Mouse (Mus musculus) heart, adult 2 months (tissue): Measurements from ENCODE around the gene Coq2. TPM values are rescaled to one million over a fixed set of nuclear protein-coding genes. Genes with fewer than 3 reads are reported as not detected.

ENCODE experiments used
- DNase-seq, 2 experiments: peaks; one replicate each; pipeline ENCODE4 v3.0.0; 2021
- H3K27ac ChIP-seq: fragments of 200-600 bp; 2 replicates; pipeline ENCODE4 v1.8.1; 2022
- H3K27me3 ChIP-seq: fragments of 200-500 bp; 2 replicates; pipeline ENCODE4 v1.6.1; 2012; ENCODE audit warnings: mild to moderate bottlenecking, low read length, inconsistent platforms, mixed read lengths; ENCODE audit not compliant: control insufficient read depth, insufficient read depth
- H3K36me3 ChIP-seq: fragments of 200-500 bp; 2 replicates; pipeline ENCODE4 v1.6.1; 2012; ENCODE audit warnings: low read length, inconsistent platforms; ENCODE audit not compliant: control insufficient read depth, insufficient read depth
- H3K4me1 ChIP-seq: fragments of 200-500 bp; 2 replicates; pipeline ENCODE4 v1.6.1; 2011; ENCODE audit warnings: low read length; ENCODE audit not compliant: control insufficient read depth, insufficient read depth
- H3K4me3 ChIP-seq: fragments of 200-600 bp; 2 replicates; pipeline ENCODE4 v1.8.1; 2022
- H3K79me2 ChIP-seq: fragments of 200-500 bp; replicated peaks from 2 replicates; pipeline ENCODE4 v1.6.1; 2012; ENCODE audit warnings: mild to moderate bottlenecking, inconsistent platforms, low read length, moderate library complexity, mixed read lengths; ENCODE audit not compliant: control insufficient read depth, insufficient read depth
- H3K9ac ChIP-seq: fragments of 200-500 bp; 2 replicates; pipeline ENCODE4 v1.6.1; 2012; ENCODE audit warnings: low read depth, mild to moderate bottlenecking, control low read depth, inconsistent platforms, low read length, mixed read lengths
- CTCF ChIP-seq: fragments of 200-600 bp; IDR thresholded peaks from 2 replicates; pipeline ENCODE4 v1.8.1; 2022; ENCODE audit warnings: antibody characterized with exemption, mild to moderate bottlenecking, moderate library complexity
- EP300 ChIP-seq: fragments of 200-500 bp; IDR thresholded peaks from 2 replicates; pipeline ENCODE4 v1.6.1; 2011; ENCODE audit warnings: low read depth, low read length, control low read depth; ENCODE audit not compliant: insufficient read depth
- POLR2A ChIP-seq: fragments of 200-500 bp; IDR thresholded peaks from 2 replicates; pipeline ENCODE4 v1.6.1; 2011; ENCODE audit warnings: mild to moderate bottlenecking, low read depth, low read length, control low read depth; ENCODE audit not compliant: insufficient read depth
- WGBS: fragments of 180-500 bp; shearing (Covaris S2); methylation state at CpG from one replicate; pipeline ENCODE4 v1.1.7; 2018; 5-methylcytosine and 5-hydroxymethylcytosine counted together
- intact Hi-C: fragments of 180-260 bp; cut with DNase I; formaldehyde crosslinking; loops from one replicate; pipeline ENCODE4 v1.15.1; 2025
- polyA plus RNA-seq: library from polyadenylated mRNA; depleted of rRNA; stranded (reverse); fragments of >200 nt; gene quantifications from 2 replicates; pipeline ENCODE4 v1.2.3, GENCODE M21; 2012
- total RNA-seq, 2 experiments: library from RNA; stranded (reverse); gene quantifications; 2 replicates each; pipeline ENCODE4 v1.2.3; 2021

The Coq2 gene
- total and polyA plus RNA-seq, 3 experiments = 95.9 to 109 (median 106) TPM

DNA sequence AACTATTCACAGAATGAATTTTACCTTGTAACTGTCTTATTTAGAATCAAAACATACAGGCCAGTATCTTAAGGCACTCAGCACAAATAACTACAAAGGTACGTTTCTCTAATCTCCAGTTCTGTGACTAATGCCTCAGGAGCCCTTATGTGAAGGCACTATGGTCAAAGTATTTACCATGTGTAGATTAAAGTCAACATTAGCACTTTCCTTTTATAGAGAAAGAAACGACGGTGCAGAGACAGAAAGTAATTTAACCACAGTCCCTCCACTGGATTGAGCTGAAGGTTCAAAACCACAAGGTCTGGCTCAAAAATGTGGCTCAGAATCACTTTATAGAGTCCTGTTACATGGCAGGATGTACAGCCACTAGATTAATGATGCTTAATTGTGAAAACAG is 3.0 kb downstream of the Coq2 start:
- Histone ChIP-seq H3K36me3 (no peaks in the 10 kb centered on the region), H3K27ac (no peak overlapping the region), H3K4me1 (no peaks in the 10 kb centered on the region; the same call in 1 of the 2 replicates), H3K9ac (no peak overlapping the region), H3K27me3 (no peaks in the 10 kb centered on the region), H3K4me3 (no peak overlapping the region), H3K79me2 (peaks cover 1% of the 10 kb centered on the region; the same call in 1 of the 2 replicates)
- 83% methylated on average over 3 of the region's 3 CpGs for WGBS
- no peak for DNase-seq
- intact Hi-C loops = loop anchor here (5.0 to 10.0 kb wide), 3 partner anchors 125 to 247 kb away; partner anchors contain the start of genes Helq and Mrps18c
- TF ChIP-seq CTCF = no peak
- no peak for TF ChIP-seq EP300
- no peak for TF ChIP-seq POLR2A

DNA sequence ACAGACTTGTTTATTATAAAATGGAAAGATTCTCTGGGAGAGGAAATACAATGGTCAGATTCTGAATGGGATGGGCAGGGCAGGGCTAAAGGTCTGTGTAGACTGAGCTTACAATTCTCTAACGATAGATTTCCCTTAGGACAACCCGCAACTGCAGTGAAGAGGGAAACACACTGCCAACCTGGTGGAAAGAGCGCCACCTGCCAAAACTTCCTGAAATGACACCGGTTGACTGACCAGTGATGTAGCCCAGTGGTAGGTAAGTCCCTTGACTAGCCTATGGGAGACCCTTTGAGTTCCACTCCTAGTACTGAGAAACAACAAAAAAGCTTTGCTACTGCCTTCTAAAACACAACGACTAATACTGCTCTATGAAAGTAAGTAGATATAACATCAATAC is 3.5 kb downstream of the Coq2 start:
- no peak overlapping the region for H3K27ac ChIP-seq
- TF ChIP-seq POLR2A = no peak
- no peak for TF ChIP-seq EP300
- TF ChIP-seq CTCF = peak; percentile 71
- no peak overlapping the region for H3K4me3 ChIP-seq
- no peaks in the 10 kb centered on the region for H3K27me3 ChIP-seq
- H3K36me3 ChIP-seq = no peaks in the 10 kb centered on the region
- DNase-seq = peak; percentile 32 to 53
- WGBS = 14% methylated on average over 5 of the region's 5 CpGs
- intact Hi-C loops = loop anchor here (5.0 to 10.0 kb wide), 3 partner anchors 126 to 247 kb away; partner anchors contain the start of genes Helq and Mrps18c
- no peak overlapping the region for H3K9ac ChIP-seq
- peaks cover 1% of the 10 kb centered on the region; the same call in 1 of the 2 replicates for H3K79me2 ChIP-seq
- no peaks in the 10 kb centered on the region; the same call in 1 of the 2 replicates for H3K4me1 ChIP-seq

- Histone ChIP-seq H3K27me3 (no peaks in the 10 kb centered on the region), H3K4me3 (no peak overlapping the region), H3K4me1 (no peaks in the 10 kb centered on the region), H3K27ac (no peak overlapping the region), H3K36me3 (no peaks in the 10 kb centered on the region), H3K79me2 (0 out of 2 replicates have a peak, but pooled peaks cover 1% of the 10 kb centered on the region), H3K9ac (no peak overlapping the region)
- DNase-seq = no peak
- TF ChIP-seq POLR2A = no peak
- TF ChIP-seq EP300 = no peak
- no peak for TF ChIP-seq CTCF
- WGBS = 68% methylated on average over 1 of the region's 1 CpGs
- intact Hi-C loops = no loop called here
Observed at GRCm38 (mm10) chr5:100666965-100667364, 8.0 kb downstream of the Coq2 start.

DNA sequence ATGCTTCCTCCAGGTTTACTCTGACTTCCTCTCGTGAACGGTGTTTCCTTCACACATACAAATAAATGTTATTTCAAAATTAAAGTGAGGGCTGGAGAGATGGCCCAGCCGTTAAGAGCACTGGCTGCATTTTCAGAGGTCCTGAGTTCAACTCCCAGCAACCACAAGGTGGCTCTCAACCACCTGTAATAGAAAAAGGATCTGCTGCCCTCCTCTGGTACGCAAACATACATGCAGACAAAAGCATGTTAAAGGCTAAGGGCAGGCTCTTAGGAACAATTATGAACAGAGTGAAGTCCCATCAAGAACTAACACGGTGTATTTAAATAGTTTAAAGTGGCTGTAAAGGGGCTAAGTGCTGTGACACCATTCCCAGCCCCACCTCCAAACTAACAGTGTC is 11.1 kb downstream of the Coq2 start:
- no peak for DNase-seq
- H3K4me3 ChIP-seq = no peak overlapping the region
- WGBS = 51% methylated on average over 5 of the region's 5 CpGs
- intact Hi-C loops = loop anchor here (2.0 kb wide), 1 partner anchor 117 kb away; no protein-coding TSS in a partner anchor
- no peaks in the 10 kb centered on the region for H3K79me2 ChIP-seq
- H3K27ac ChIP-seq = no peak overlapping the region
- H3K36me3 ChIP-seq = no peaks in the 10 kb centered on the region
- H3K27me3 ChIP-seq = no peaks in the 10 kb centered on the region
- no peak overlapping the region for H3K9ac ChIP-seq
- H3K4me1 ChIP-seq = no peaks in the 10 kb centered on the region
- TF ChIP-seq EP300 (0 out of 2 replicates have a peak, but pooled peaks have one; percentile 22), CTCF (peak; percentile 90), POLR2A (no peak)

GRCm38 (mm10) chr5:100663011-100663410 is 11.9 kb downstream of the Coq2 start:
- no peak for DNase-seq
- no peak for TF ChIP-seq CTCF
- TF ChIP-seq POLR2A = no peak
- TF ChIP-seq EP300 = no peak
- Histone ChIP-seq H3K4me1 (no peaks in the 10 kb centered on the region), H3K27ac (no peak overlapping the region), H3K79me2 (no peaks in the 10 kb centered on the region), H3K9ac (no peak overlapping the region), H3K36me3 (no peaks in the 10 kb centered on the region), H3K27me3 (no peaks in the 10 kb centered on the region), H3K4me3 (no peak overlapping the region)
- 92% methylated on average over 6 of the region's 6 CpGs for WGBS
- intact Hi-C loops = no loop called here

DNA sequence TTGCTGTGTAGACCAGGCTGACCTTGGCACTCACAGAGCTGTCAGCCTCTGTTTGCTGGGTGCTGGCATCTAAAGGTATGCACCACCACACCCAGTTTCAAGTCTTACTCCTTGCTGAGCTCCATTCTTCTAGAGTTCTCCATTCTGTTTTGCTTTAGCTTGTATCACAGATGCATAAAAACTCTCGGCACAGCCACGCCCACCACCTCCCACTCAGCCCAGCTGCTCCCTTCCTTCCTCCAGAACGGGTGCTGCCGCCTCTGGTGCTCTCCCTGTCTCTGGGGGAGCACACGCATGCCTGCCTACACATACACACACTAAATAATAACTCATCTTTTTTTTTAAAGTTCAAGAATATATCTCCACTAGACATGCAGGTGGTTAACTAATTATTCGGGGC is 16.5 kb downstream of the Coq2 start:
- TF ChIP-seq EP300 = no peak
- no peak for TF ChIP-seq POLR2A
- TF ChIP-seq CTCF = no peak
- 63% methylated on average over 6 of the region's 6 CpGs for WGBS
- intact Hi-C loops = no loop called here
- no peaks in the 10 kb centered on the region for H3K27me3 ChIP-seq
- H3K9ac ChIP-seq = no peak overlapping the region
- DNase-seq = no peak
- H3K27ac ChIP-seq = no peak overlapping the region
- no peaks in the 10 kb centered on the region for H3K79me2 ChIP-seq
- H3K4me1 ChIP-seq = no peaks in the 10 kb centered on the region; the same call in 1 of the 2 replicates
- H3K36me3 ChIP-seq = no peaks in the 10 kb centered on the region
- H3K4me3 ChIP-seq = no peak overlapping the region
